Mouse (Mus musculus): ENCODE results near the gene Atp5f1.

The Atp5f1 gene

GRCm38 (mm10) chr3:105898861-105899260, 61.0 kb downstream of the Atp5f1 start:
- DNase-seq = no peak

DNA sequence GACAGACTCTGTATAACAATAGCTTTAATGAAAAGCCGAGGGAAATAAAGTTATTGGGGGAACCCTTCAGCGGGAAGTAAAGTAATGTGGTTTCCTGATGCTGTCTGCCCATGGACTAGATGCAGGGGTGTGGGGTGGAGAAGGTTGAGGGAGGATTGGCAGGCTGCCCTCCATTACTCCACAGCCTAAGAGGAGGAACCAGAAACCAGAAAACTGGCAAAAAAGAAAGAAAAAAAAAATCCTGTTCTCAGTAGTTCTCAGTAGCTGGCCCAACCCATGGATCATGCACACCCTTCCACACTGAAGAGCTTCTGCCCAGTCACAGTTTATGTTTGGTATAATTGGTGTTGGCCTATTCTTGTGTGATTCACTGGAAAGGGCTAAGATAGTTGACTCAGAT, 61.6 kb downstream of the Atp5f1 start:
- DNase-seq = peak; percentile 84

DNA sequence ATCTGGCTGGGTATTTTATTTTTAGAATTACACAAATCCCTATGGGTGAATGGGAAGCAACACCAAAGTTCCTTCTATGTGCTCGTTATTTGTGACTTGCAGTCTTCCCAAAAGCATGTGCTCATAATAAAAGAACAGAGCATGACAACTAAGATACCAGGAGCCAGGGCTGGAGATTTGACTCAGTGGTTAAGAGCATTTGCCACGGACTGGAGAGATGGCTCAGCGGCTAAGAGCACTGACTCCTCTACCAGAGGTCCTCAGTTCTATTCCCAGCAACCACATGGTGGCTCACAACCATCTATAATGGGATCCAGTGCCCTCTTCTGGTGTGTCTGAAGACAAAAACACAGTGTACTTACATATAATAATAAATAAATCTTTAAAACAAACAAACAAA, 63.1 kb downstream of the Atp5f1 start:
- DNase-seq = no peak

GRCm38 (mm10) chr3:105894601-105895592, 65.0 kb downstream of the Atp5f1 start:
- peak; percentile 83 for DNase-seq

GRCm38 (mm10) chr3:105893941-105894391, 65.9 kb downstream of the Atp5f1 start:
- DNase-seq = peak; percentile 84
